Mouse (Mus musculus) spleen, adult 10 weeks (tissue): ENCODE measurements around the gene Hif3a. TPM values are rescaled to one million over a fixed set of nuclear protein-coding genes. Genes with fewer than 3 reads are reported as not detected.

ENCODE experiments used
- polyA plus RNA-seq: library from polyadenylated mRNA; stranded (reverse); fragments of 350-450 nt; fragmentation: Illumina TruSeq; extraction: RNeasy Lipid Tissue Mini Kit (QIAGEN cat#74804); gene quantifications from one replicate; pipeline ENCODE4 v1.2.3, GENCODE M21; 2015; ENCODE audit warnings: low replicate concordance; ENCODE audit not compliant: insufficient read depth

The Hif3a gene
- polyA plus RNA-seq: 1.0 TPM

DNA sequence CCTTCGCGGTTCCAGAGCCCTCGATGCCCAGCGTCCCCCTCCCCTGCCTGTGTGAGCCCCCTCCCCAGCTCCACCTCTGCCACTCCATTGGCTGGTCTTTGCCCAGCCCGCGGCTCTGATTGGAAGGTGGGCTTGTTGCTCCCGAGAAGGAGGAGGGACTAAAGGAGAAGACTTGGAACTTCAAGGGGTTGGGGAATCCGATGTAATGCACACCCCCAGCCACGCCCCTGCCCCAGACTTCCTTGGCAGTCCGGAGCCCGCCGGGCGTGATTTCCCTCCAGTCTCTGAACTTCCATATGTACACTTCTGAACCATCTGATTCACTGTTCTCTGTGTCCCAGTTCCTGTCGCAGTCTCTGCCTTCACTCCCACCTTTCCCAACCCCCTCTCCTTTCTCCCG is at the start of gene Hif3a:
Gene Hif3a, minus strand, starts transcription at position 39 of the 400 bp plus-strand sequence.

DNA sequence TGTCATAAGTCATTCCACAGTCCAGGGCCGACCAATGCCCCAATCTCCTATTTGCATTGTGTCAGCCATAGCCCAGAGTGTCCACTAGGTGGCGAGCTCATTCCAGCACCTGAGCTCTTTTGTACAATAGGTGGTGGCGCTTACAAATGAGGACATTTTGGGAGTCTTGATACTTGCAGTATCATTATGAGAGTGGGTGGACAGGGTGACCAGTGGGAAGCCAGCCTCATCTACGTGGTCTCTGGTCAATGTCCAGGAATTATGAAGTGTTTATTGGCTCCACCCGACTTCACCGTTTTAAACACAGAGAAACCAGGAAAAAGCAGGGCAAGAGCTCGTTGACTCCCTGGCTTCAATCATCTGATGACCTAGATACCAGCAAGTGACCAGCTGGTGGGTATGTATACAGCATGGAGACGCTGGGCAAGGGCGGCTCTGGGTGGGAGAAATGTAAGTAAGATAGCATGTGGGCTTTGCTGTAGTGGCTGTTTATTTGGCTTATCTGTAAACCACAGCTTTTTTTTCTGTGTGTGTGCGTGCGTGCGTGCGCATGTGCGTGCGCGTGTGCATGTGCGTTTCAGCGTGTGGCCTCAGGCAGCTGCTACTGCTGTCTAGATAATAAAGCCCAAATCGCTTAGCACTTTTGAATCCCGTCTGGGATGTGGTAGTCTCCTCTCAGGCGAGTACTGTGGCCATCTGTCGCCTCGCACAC is 11.8 kb upstream of the Hif3a start, which contains the start of gene Psg16:
Gene Psg16, plus strand, starts transcription at position 137 of the 712 bp plus-strand sequence.

DNA sequence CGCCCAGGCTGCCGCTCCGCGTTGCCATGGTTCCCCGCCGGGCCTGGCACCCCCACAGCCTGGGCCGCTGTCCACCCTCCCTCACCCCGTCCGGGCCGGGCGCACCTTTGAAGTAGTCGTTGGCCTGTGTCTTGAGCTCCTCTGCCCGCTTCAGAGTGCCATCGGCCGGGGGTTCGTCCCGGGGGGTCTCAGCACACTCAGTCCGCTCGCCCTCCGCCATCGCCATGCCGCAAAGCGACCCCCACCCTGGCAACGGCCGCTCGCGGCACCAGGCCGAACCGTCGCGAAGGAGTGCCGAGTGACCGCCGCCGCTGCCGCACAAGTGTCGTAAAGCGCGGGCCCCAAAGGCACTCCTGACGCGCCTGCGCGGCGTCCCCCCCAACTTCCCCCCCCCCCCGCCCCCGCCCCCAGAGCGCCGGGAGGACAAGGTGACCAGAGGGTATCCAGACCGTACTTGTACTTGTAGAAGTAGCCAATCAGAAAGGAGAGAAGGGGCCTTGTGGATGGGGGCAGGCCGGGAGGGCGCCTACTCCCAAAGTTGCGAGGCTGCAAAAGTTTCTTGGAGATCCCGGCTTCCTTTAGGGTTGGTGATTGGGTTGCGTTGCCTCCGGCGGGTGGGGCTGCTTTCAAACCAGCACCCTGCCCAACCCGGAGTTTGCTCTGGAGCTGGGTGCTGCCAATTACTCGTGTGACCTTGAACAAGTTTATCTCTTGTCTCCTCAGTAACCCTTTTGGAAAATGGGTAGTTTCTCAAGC is 34.5 kb downstream of the Hif3a start, which contains the start of gene Ppp5c:
Gene Ppp5c, minus strand, starts transcription at position 337 of the 756 bp plus-strand sequence.

DNA sequence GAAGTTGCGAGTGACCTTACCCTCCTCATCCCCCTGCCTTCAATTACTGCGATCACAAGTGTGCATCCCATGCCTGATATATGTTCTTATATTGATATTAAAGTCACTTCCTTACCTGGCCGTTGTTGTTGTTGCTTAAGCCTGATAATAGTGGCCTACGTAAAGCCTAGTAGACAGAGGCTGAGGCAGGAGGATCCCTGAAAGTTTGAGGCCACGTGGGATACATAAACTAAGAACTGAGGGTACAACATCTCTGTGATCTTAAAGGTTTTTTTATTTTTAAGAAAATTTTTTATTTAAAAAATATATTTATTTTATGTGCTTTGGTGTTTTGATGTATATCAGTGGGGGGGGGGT is 69.8 kb downstream of the Hif3a start, which contains the start of gene Ccdc8:
Gene Ccdc8, plus strand, starts transcription at position 258 of the 357 bp plus-strand sequence.

DNA sequence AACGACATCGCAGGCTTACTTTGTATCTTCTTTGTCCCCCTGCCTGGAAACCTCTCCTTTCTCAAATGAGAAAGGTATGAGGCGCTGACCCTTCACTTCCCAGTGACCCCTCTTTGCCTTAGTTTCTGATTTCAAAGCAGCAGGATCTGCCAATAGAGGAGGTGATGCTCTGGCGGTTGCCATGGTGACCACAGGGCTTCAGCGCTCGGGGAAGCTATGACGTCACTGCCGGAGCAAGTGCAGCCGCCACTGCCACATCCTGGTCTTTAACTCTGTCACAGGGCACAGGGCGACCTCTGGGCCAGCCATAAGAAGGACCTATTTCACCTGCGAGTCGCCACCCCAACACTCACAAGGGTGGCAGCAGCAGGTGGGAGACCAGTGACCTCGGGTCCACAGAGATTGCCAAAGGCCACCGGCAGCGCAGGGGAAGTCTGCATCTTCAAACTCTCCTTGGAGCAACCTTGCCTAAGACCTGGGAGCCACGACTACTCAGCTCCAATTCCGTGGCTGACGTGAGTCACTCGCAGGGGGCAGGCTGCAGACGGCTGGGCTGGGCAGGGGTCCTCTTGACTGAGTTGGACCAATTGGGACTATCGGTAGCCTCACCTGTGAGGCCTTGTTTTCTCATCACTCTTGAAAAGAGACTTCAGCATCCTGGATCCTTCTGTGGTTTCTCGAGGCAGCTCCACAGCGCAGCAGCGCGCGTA is 79.2 kb downstream of the Hif3a start, which contains the start of gene Gm42372:
Gene Gm42372, plus strand, starts transcription at position 228 of the 710 bp plus-strand sequence.

Other genes with a start within 250 kb of the Hif3a start
- gene Strn4, start 246.5 kb downstream of the Hif3a start, polyA plus RNA-seq: 59.6 TPM
- gene Fkrp, start 245.7 kb downstream of the Hif3a start, polyA plus RNA-seq: 19.8 TPM
- 58.1 TPM for gene Prkd2, start 219.5 kb downstream of the Hif3a start, polyA plus RNA-seq
- gene Dact3, start 187.1 kb downstream of the Hif3a start, polyA plus RNA-seq: 2.7 TPM
- gene Gng8, start 170.6 kb downstream of the Hif3a start, polyA plus RNA-seq: 2.4 TPM
- gene Ptgir, start 155.9 kb downstream of the Hif3a start, polyA plus RNA-seq: 5.6 TPM
- gene Calm3, start 138.3 kb downstream of the Hif3a start, polyA plus RNA-seq: 168 TPM
- gene Pnmal2, start 117.7 kb downstream of the Hif3a start, polyA plus RNA-seq: 1.5 TPM
- not detected for gene Pnmal1, start 102.7 kb downstream of the Hif3a start, polyA plus RNA-seq
- gene Gm42372, start 79.3 kb downstream of the Hif3a start, polyA plus RNA-seq: 3.1 TPM
- gene Ccdc8, start 69.7 kb downstream of the Hif3a start, polyA plus RNA-seq: 1.6 TPM
- 82.6 TPM for gene Ppp5c, start 34.5 kb downstream of the Hif3a start, polyA plus RNA-seq
- gene Psg16, start 11.6 kb upstream of the Hif3a start, polyA plus RNA-seq: not detected
- not detected for gene Ceacam3, start 87.9 kb upstream of the Hif3a start, polyA plus RNA-seq
- gene Psg29, start 141.1 kb upstream of the Hif3a start, polyA plus RNA-seq: not detected